Mouse (Mus musculus) adrenal gland, adult (tissue): Measurements from ENCODE around the gene Prkaca.
"Not testable (repeated sequence)": the region's sequence is repeated elsewhere in the genome, so short reads cannot be mapped to it uniquely, and the experiment has no call there.

ENCODE experiments used
- DNase-seq, 2 experiments: peaks; one replicate each; pipeline ENCODE4 v3.0.0; 2022 to 2023; ENCODE audit warnings: low spot score in 1 of 2; ENCODE audit not compliant: inconsistent age in 2 of 2

The Prkaca gene

GRCm38 (mm10) chr8:84001281-84002000 is 28.6 kb downstream of the Prkaca start, which contains the start of gene 1700067K01Rik:
Gene 1700067K01Rik, plus strand, starts transcription at chr8:84001502.
- peak in 1 of 2 experiments; percentile 31 for DNase-seq

GRCm38 (mm10) chr8:84002957-84003611 is 30.3 kb downstream of the Prkaca start:
- peak in 1 of 2 experiments; percentile 28 for DNase-seq

- peak in 1 of 2 experiments; percentile 55 for DNase-seq
These were observed 30.9 kb downstream of the Prkaca start for GRCm38 (mm10) chr8:84003612-84004246.

- DNase-seq = peak; percentile 97 to 98
These were observed 31.9 kb downstream of the Prkaca start for GRCm38 (mm10) chr8:84004533-84005201.

- not testable (repeated sequence) for DNase-seq
These were observed 32.7 kb downstream of the Prkaca start for GRCm38 (mm10) chr8:84005502-84005901.

- peak in 1 of 2 experiments; percentile 49 for DNase-seq
These were observed 35.6 kb downstream of the Prkaca start for GRCm38 (mm10) chr8:84008362-84008761.

- DNase-seq = peak; percentile 88 to 96
These were observed 37.1 kb downstream of the Prkaca start for GRCm38 (mm10) chr8:84009876-84010275.

GRCm38 (mm10) chr8:84010625-84011611 is 38.1 kb downstream of the Prkaca start:
- peak; percentile 79 to 93 for DNase-seq

- peak in 1 of 2 experiments; percentile 55 for DNase-seq
These were observed 39.1 kb downstream of the Prkaca start, which contains the start of gene 2210011C24Rik for GRCm38 (mm10) chr8:84011705-84012498. Gene 2210011C24Rik, minus strand, starts transcription at chr8:84012171.

- DNase-seq = no peak
These were observed 39.8 kb downstream of the Prkaca start for GRCm38 (mm10) chr8:84012499-84013165.

GRCm38 (mm10) chr8:84015833-84016232 is 43.0 kb downstream of the Prkaca start:
- no peak for DNase-seq

GRCm38 (mm10) chr8:84019738-84020137 is 46.9 kb downstream of the Prkaca start:
- DNase-seq = no peak

- no peak for DNase-seq
These were observed 48.3 kb downstream of the Prkaca start, which contains the start of gene Palm3 for GRCm38 (mm10) chr8:84021096-84021495. Gene Palm3, plus strand, starts transcription at chr8:84021471.

GRCm38 (mm10) chr8:84021569-84021968 is 48.8 kb downstream of the Prkaca start:
- no peak for DNase-seq

GRCm38 (mm10) chr8:84023085-84023484 is 50.3 kb downstream of the Prkaca start:
- DNase-seq = no peak

- DNase-seq = no peak
These were observed 50.8 kb downstream of the Prkaca start for GRCm38 (mm10) chr8:84023631-84024030.

GRCm38 (mm10) chr8:84024171-84024570 is 51.4 kb downstream of the Prkaca start:
- DNase-seq = peak in 1 of 2 experiments; percentile 73

GRCm38 (mm10) chr8:84025863-84026262 is 53.1 kb downstream of the Prkaca start:
- DNase-seq = peak; percentile 65 to 69
